In the genomic region with DNA sequence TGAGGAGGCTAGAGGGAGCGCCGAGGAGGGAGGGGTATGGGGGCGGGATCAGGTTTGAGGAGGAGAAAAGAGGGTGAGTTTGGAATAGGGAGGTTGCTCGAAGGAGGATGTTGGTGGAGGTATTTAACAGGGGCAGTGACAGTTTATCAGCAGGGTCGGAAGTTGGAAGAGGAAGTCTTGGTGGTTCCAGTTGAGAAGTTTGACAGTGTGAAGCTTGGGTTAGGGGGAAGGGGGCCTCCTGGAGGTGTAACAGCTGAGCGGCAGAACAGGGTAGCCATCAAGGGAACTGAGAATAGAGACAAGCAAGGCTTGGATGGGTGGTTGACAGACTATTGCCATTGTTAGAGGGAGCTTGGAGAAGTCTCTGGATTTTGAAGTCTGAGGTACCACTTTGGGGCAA, we compare ENCODE assay signal across 21 mouse cellular contexts.
DNase-seq lines count a peak whose midpoint lies in the region; ATAC-seq and TF ChIP-seq lines count a peak whose summit lies in the region.
"Had no signal": no experiment of that assay in that cellular context is flagged by ENCODE, and none has a peak within 500 bp of the region (broad histone marks: within the 10 kb centered on the region; RNA-seq: fewer than 3 reads in every experiment).

No protein-coding gene starts in this region.

- 15% methylated on average over 6 of the region's 6 CpGs for WGBS in liver, embryonic 11.5 days
- 55% methylated on average over 6 of the region's 6 CpGs for WGBS in stomach, postnatal 0 days

- no peak overlapping the region for H3K4me2 ChIP-seq in liver, embryonic 11.5 days
- H3K4me2 ChIP-seq in stomach, postnatal 0 days (replicated peaks; ENCODE audit: low read depth), result no peak overlapping the region
- H3K4me2 ChIP-seq: hindbrain, embryonic 12.5 days had no signal

- no peaks in the 10 kb centered on the region for H3K36me3 ChIP-seq in liver, embryonic 11.5 days (ENCODE audit: control insufficient read depth, insufficient read depth, low read length)
- H3K36me3 ChIP-seq in stomach, postnatal 0 days (ENCODE audit: control insufficient read depth, insufficient read depth, low read length), result no peaks in the 10 kb centered on the region
- H3K36me3 ChIP-seq: forebrain, embryonic 10.5 days; heart, embryonic 10.5 days; hindbrain, embryonic 12.5 days; midbrain, embryonic 10.5 days had no signal

- intact Hi-C loops in left cerebral cortex, postnatal 14 days (cut with DNase I), result no loop called here

- DNase-seq in liver, embryonic 11.5 days (ENCODE audit: low spot score), result no peak
- DNase-seq in liver, result no peak
- DNase-seq in spleen, postnatal 36 days (ENCODE audit: low spot score in 2 of 2), result peak; percentile 66 to 67
- no peak for DNase-seq in layer of hippocampus, adult 18-20 months (ENCODE audit: low spot score in 2 of 2)
- DNase-seq in stomach, postnatal 0 days (ENCODE audit: low spot score), result no peak
- DNase-seq in left cerebral cortex, postnatal 14 days (ENCODE audit: low spot score in 2 of 2), result no peak
- DNase-seq: cerebellum, adult 2 months; cerebellum, postnatal 36 days; forebrain, postnatal 0 days; gastrocnemius, postnatal 36 days; kidney, adult 9 months; kidney, postnatal 4 days; lung, adult 18-20 months; lung, postnatal 14 days; right cerebral cortex, postnatal 14 days had no signal

- no peak overlapping the region for H3K9ac ChIP-seq in liver, embryonic 11.5 days (ENCODE audit: low read depth, low read length)
- H3K9ac ChIP-seq in stomach, postnatal 0 days (ENCODE audit: low read length), result no peak overlapping the region
- H3K9ac ChIP-seq: forebrain, postnatal 0 days; hindbrain, embryonic 12.5 days had no signal

- no peak overlapping the region for H3K4me3 ChIP-seq in liver, embryonic 11.5 days (ENCODE audit: low read depth, low read length)
- H3K4me3 ChIP-seq in stomach, postnatal 0 days (ENCODE audit: low read depth, low read length), result no peak overlapping the region
- H3K4me3 ChIP-seq: forebrain, embryonic 10.5 days; heart, embryonic 10.5 days; hindbrain, embryonic 12.5 days; midbrain, embryonic 10.5 days had no signal

- H3K27ac ChIP-seq in liver, embryonic 11.5 days (ENCODE audit: low read depth, low read length), result no peak overlapping the region
- no peak overlapping the region for H3K27ac ChIP-seq in stomach, postnatal 0 days (replicated peaks)
- H3K27ac ChIP-seq: forebrain, embryonic 10.5 days; heart, embryonic 10.5 days; hindbrain, embryonic 12.5 days; midbrain, embryonic 10.5 days had no signal

- no peaks in the 10 kb centered on the region for H3K9me3 ChIP-seq in liver, embryonic 11.5 days (ENCODE audit: control insufficient read depth, low read length)
- H3K9me3 ChIP-seq in stomach, postnatal 0 days (ENCODE audit: control insufficient read depth, low read length), result no peaks in the 10 kb centered on the region
- H3K9me3 ChIP-seq: forebrain, embryonic 10.5 days; heart, embryonic 10.5 days; hindbrain, embryonic 12.5 days; midbrain, embryonic 10.5 days had no signal

- no peak for TF ChIP-seq CTCF in stomach, postnatal 0 days (IDR thresholded peaks at IDR 0.05; ENCODE audit: low read depth)

- H3K27me3 ChIP-seq in liver, embryonic 11.5 days (replicated peaks; ENCODE audit: control insufficient read depth, insufficient read depth, low read length), result no peaks in the 10 kb centered on the region
- no peaks in the 10 kb centered on the region for H3K27me3 ChIP-seq in stomach, postnatal 0 days (ENCODE audit: control insufficient read depth, insufficient read depth, low read length)
- H3K27me3 ChIP-seq: hindbrain, embryonic 12.5 days had no signal

- TF ChIP-seq EP300 in stomach, postnatal 0 days (optimal IDR thresholded peaks at IDR 0.05), result no peak

- peak; percentile 47 for ATAC-seq in liver, embryonic 11.5 days (replicated peaks; ENCODE audit: low FRiP score)
- ATAC-seq in common myeloid progenitor, adult 5-6 weeks (replicated peaks; ENCODE audit: low read depth, poor library complexity, severe bottlenecking), result peak; percentile 88
- peak; percentile 83 for ATAC-seq in megakaryocyte progenitor cell, adult 5-6 weeks (replicated peaks; ENCODE audit: poor library complexity)
- ATAC-seq in stomach, postnatal 0 days (ENCODE audit: low FRiP score, low TSS enrichment), result no peak
- ATAC-seq: forebrain, postnatal 0 days had no signal

- no peaks in the 10 kb centered on the region for H3K4me1 ChIP-seq in liver, embryonic 11.5 days (replicated peaks; ENCODE audit: control insufficient read depth, insufficient read depth, low read length)
- no peaks in the 10 kb centered on the region for H3K4me1 ChIP-seq in stomach, postnatal 0 days (replicated peaks; ENCODE audit: control insufficient read depth, insufficient read depth)
- H3K4me1 ChIP-seq: hindbrain, embryonic 12.5 days; midbrain, embryonic 10.5 days had no signal

Comparison
In these comparisons a context has a peak if more than half of its experiments do, and no peak if none do; other contexts are left out.
1. DNase-seq: peak in spleen, postnatal 36 days (2 of 2); none in liver, embryonic 11.5 days (single experiment), liver (single experiment), layer of hippocampus, adult 18-20 months (0 of 2), stomach, postnatal 0 days (single experiment) and left cerebral cortex, postnatal 14 days (0 of 2).